Mouse (Mus musculus) heart, postnatal 0 days (tissue): ENCODE results near the gene Sult1a1. TPM values are rescaled to one million over a fixed set of nuclear protein-coding genes. Genes with fewer than 3 reads are reported as not detected.

Experiments used
- ATAC-seq: fragments of 200-750 bp; cut with Nextera tagmentation; 2 replicates; pipeline ENCODE4 v1.8.0; 2017; ENCODE audit warnings: low read depth, moderate number of reproducible peaks, moderate library complexity; ENCODE audit not compliant: insufficient read depth
- DNase-seq: peaks from one replicate; pipeline ENCODE4 v3.0.0-alpha.2; 2016; ENCODE audit warnings: low spot score
- H3K27ac ChIP-seq: fragments of 300-500 bp; sonication (generic); 2 replicates; pipeline ENCODE4 v1.5.1; 2014; ENCODE audit warnings: low read depth, mild to moderate bottlenecking
- H3K27me3 ChIP-seq: fragments of 300-500 bp; sonication (generic); 2 replicates; pipeline ENCODE4 v1.6.1; 2014; ENCODE audit warnings: low read length, mixed read lengths; ENCODE audit not compliant: control insufficient read depth, insufficient read depth
- H3K36me3 ChIP-seq: fragments of 300-500 bp; sonication (generic); replicated peaks from 2 replicates; pipeline ENCODE4 v1.6.1; 2014; ENCODE audit warnings: low read length, mixed read lengths; ENCODE audit not compliant: control insufficient read depth, insufficient read depth
- H3K4me1 ChIP-seq: fragments of 300-500 bp; sonication (generic); 2 replicates; pipeline ENCODE4 v1.6.1; 2014; ENCODE audit warnings: antibody characterized with exemption; ENCODE audit not compliant: control insufficient read depth, insufficient read depth
- H3K4me2 ChIP-seq: fragments of 300-500 bp; sonication (generic); 2 replicates; pipeline ENCODE4 v1.6.1; 2014; ENCODE audit warnings: low read depth, mild to moderate bottlenecking, low read length, moderate library complexity
- H3K4me3 ChIP-seq: fragments of 300-500 bp; sonication (generic); 2 replicates; pipeline ENCODE4 v1.5.1; 2014; ENCODE audit warnings: low read depth, low read length
- H3K9ac ChIP-seq: fragments of 300-500 bp; sonication (generic); replicated peaks from 2 replicates; pipeline ENCODE4 v1.6.1; 2014; ENCODE audit warnings: low read depth, low read length, mixed read lengths
- H3K9me3 ChIP-seq: fragments of 300-500 bp; sonication (generic); replicated peaks from 2 replicates; pipeline ENCODE4 v1.6.1; 2016; ENCODE audit warnings: low read length; ENCODE audit not compliant: control insufficient read depth
- CTCF ChIP-seq: IDR thresholded peaks from 2 replicates; pipeline ENCODE4 v1.5.1; 2016; ENCODE audit warnings: antibody characterized with exemption, control low read depth, low read depth
- EP300 ChIP-seq: IDR thresholded peaks from 2 replicates; pipeline ENCODE4 v1.6.1; 2016; ENCODE audit warnings: antibody characterized with exemption, low read depth
- whole genome bisulfite sequencing: fragments of 180-500 bp; shearing (Covaris S2); extraction: QIAGEN DNeasy Blood & Tissue Kit; methylation state at CpG from one replicate; pipeline ENCODE4 v1.1.7; 2014; 5-methylcytosine and 5-hydroxymethylcytosine counted together
- polyA plus RNA-seq: library from polyadenylated mRNA; unstranded; fragments of >200 nt; fragmentation: Nextera tagmentation; extraction: Ambion mirVana; gene quantifications from 2 replicates; pipeline ENCODE4 v1.2.1, GENCODE M21; 2015
- total RNA-seq: library from RNA; depleted of rRNA; stranded (reverse); fragments of >200 nt; gene quantifications from 2 replicates; pipeline ENCODE4 v1.2.3, GENCODE M21; 2014; ENCODE audit warnings: low replicate concordance

The Sult1a1 gene
- total and polyA plus RNA-seq, 2 experiments from 2014 or later, result 24.8 to 64.2 TPM

DNA sequence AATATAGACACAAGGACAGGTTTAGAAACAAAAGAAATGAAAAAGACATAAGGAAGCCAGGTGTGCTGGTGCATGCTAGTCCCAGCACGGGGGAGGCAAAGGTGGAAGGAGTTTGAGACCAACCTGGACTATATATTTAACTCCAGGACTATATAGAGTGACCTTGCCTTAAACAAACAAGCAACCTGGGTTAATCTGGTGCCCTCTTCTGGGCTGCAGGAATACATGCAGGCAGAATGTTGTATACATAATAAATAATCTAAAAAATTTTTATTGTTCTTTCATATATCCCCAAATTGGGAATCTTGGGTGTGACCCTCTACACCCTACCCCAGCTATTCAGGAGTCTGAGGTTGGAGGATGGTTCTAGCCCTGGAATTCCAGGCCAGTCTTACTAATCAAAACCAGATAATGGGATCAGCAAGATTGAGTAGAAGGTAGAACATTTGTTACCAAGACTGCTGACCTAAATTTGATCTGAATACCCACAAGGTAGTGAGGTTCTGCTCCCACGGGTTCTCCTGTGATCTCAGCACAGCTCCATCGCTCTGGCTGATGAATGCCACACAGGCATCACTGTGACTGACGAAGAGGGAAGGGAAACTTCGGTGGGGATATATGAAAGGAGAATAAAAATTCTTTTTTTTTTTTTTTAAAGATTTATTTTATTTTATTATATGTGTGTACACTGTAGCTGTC, 33.5 kb downstream of the Sult1a1 start:
- H3K4me1 ChIP-seq, result no peaks in the 10 kb centered on the region
- H3K36me3 ChIP-seq, result no peaks in the 10 kb centered on the region
- TF ChIP-seq EP300, result no peak
- TF ChIP-seq CTCF, result peak; percentile 25; the same call in 1 of the 2 replicates
- DNase-seq (no peak), ATAC-seq (no peak)
- no peaks in the 10 kb centered on the region for H3K27me3 ChIP-seq
- no peaks in the 10 kb centered on the region for H3K9me3 ChIP-seq
- no peak overlapping the region for H3K9ac ChIP-seq
- no peak overlapping the region for H3K4me2 ChIP-seq
- WGBS, result 66% methylated on average over 5 of the region's 5 CpGs
- no peak overlapping the region for H3K4me3 ChIP-seq
- H3K27ac ChIP-seq, result no peak overlapping the region

- WGBS, result 11% methylated on average over 4 of the region's 4 CpGs
- H3K27me3 ChIP-seq, result 0 out of 2 replicates have a peak, but pooled peaks cover 4% of the 10 kb centered on the region
- DNase-seq, result peak; percentile 40
- TF ChIP-seq EP300 (no peak), CTCF (peak; percentile 75)
- no peak overlapping the region for H3K27ac ChIP-seq
- H3K4me3 ChIP-seq, result no peak overlapping the region
- no peaks in the 10 kb centered on the region for H3K36me3 ChIP-seq
- H3K4me1 ChIP-seq, result no peaks in the 10 kb centered on the region
- no peak for ATAC-seq
- no peaks in the 10 kb centered on the region for H3K9me3 ChIP-seq
- H3K9ac ChIP-seq, result no peak overlapping the region
- no peak overlapping the region for H3K4me2 ChIP-seq
Observed at GRCm38 (mm10) chr7:126636733-126637520, 39.3 kb downstream of the Sult1a1 start.

- Histone ChIP-seq H3K4me2 (no peak overlapping the region), H3K9me3 (no peaks in the 10 kb centered on the region), H3K27me3 (0 out of 2 replicates have a peak, but pooled peaks cover 4% of the 10 kb centered on the region), H3K9ac (no peak overlapping the region), H3K36me3 (no peaks in the 10 kb centered on the region), H3K4me1 (no peaks in the 10 kb centered on the region), H3K27ac (no peak overlapping the region), H3K4me3 (no peak overlapping the region)
- ATAC-seq (no peak), DNase-seq (no peak)
- no peak for TF ChIP-seq EP300
- no peak for TF ChIP-seq CTCF
Observed at GRCm38 (mm10) chr7:126635375-126635774, 40.9 kb downstream of the Sult1a1 start.

GRCm38 (mm10) chr7:126632478-126632877, 43.8 kb downstream of the Sult1a1 start:
- ATAC-seq (no peak), DNase-seq (no peak)
- TF ChIP-seq CTCF, result no peak
- TF ChIP-seq EP300, result no peak
- WGBS, result 42% methylated on average over 2 of the region's 2 CpGs
- no peak overlapping the region for H3K27ac ChIP-seq
- H3K27me3 ChIP-seq, result 0 out of 2 replicates have a peak, but pooled peaks cover 4% of the 10 kb centered on the region
- H3K4me2 ChIP-seq, result no peak overlapping the region
- H3K4me3 ChIP-seq, result no peak overlapping the region
- H3K9ac ChIP-seq, result no peak overlapping the region
- no peaks in the 10 kb centered on the region for H3K4me1 ChIP-seq
- no peaks in the 10 kb centered on the region for H3K9me3 ChIP-seq
- no peaks in the 10 kb centered on the region for H3K36me3 ChIP-seq

- 79% methylated on average over 4 of the region's 4 CpGs for WGBS
- TF ChIP-seq EP300, result no peak
- TF ChIP-seq CTCF, result no peak
Observed at GRCm38 (mm10) chr7:126630824-126631518, 45.3 kb downstream of the Sult1a1 start, which contains the start of gene Nupr1. Gene Nupr1 (minus strand): TSS chr7:126630861.

More at GRCm38 (mm10) chr7:126630824-126631518, 45.3 kb downstream of the Sult1a1 start, which contains the start of gene Nupr1:
- ATAC-seq (no peak), DNase-seq (no peak)
- no peaks in the 10 kb centered on the region for H3K36me3 ChIP-seq
- H3K27ac ChIP-seq, result no peak within 1 kb of the TSS
- H3K27me3 ChIP-seq, result 0 out of 2 replicates have a peak, but pooled peaks cover 4% of the 10 kb centered on the region
- no peaks in the 10 kb centered on the region for H3K4me1 ChIP-seq
- H3K9me3 ChIP-seq, result no peaks in the 10 kb centered on the region
- no peak within 1 kb of the TSS for H3K9ac ChIP-seq
- no peak within 1 kb of the TSS for H3K4me3 ChIP-seq
- H3K4me2 ChIP-seq, result no peak within 1 kb of the TSS
